In genomic region chr9:24777961-24778360, GRCm38 (mm10) we compare ENCODE assay signal across 10 mouse cellular contexts. TPM values are rescaled to one million over a fixed set of nuclear protein-coding genes. Genes with fewer than 3 reads are reported as not detected.
DNase-seq lines count a peak whose midpoint lies in the region; ATAC-seq and TF ChIP-seq lines count a peak whose summit lies in the region.
"Had no signal": no experiment of that assay in that cellular context is flagged by ENCODE, and none has a peak within 500 bp of the region (broad histone marks: within the 10 kb centered on the region; RNA-seq: fewer than 3 reads in every experiment).

No protein-coding gene starts in this region.

- no peak overlapping the region for H3K9ac ChIP-seq in limb, embryonic 11.5 days (ENCODE audit: low read length)

- peak overlapping the region; percentile 62 for H3K4me3 ChIP-seq in heart, embryonic 10.5 days
- no peak overlapping the region for H3K4me3 ChIP-seq in limb, embryonic 11.5 days (ENCODE audit: low read depth, low read length)
- no peak overlapping the region for H3K4me3 ChIP-seq in gastrocnemius, adult 2 months

- DNase-seq in heart, adult 11 months: peak; percentile 98
- DNase-seq in heart, adult 8-10 months (ENCODE audit: low spot score): no peak
- DNase-seq in MN1 (ENCODE audit: low spot score): peak; percentile 60
- peak; percentile 82 for DNase-seq in heart, embryonic 10.5 days (ENCODE audit: low spot score)
- DNase-seq in limb, embryonic 11.5 days (ENCODE audit: low spot score): peak; percentile 55
- DNase-seq in frontal cortex, postnatal 14 days (ENCODE audit: low spot score in 2 of 2): no peak
- no peak for DNase-seq in left cerebral cortex, adult 11 months (ENCODE audit: low spot score)
- DNase-seq in gastrocnemius, adult 2 months: no peak
- DNase-seq: cerebellum, adult 9-10 months had no signal

- H3K4me2 ChIP-seq in limb, embryonic 11.5 days (ENCODE audit: low read depth, severe bottlenecking): no peak overlapping the region

- H3K27ac ChIP-seq in heart, embryonic 10.5 days: peak overlapping the region; percentile 92
- H3K27ac ChIP-seq in limb, embryonic 11.5 days (replicated peaks; ENCODE audit: low read depth, low read length): no peak overlapping the region
- H3K27ac ChIP-seq in gastrocnemius, adult 2 months: no peak overlapping the region

- H3K27me3 ChIP-seq in heart, embryonic 10.5 days (ENCODE audit: insufficient read depth, poor library complexity, severe bottlenecking): peaks cover 38% of the 10 kb centered on the region
- peaks cover 92% of the 10 kb centered on the region for H3K27me3 ChIP-seq in limb, embryonic 11.5 days (ENCODE audit: control insufficient read depth, insufficient read depth, low read length)

- intact Hi-C loops in gastrocnemius, adult 2 months (cut with DNase I): no loop called here

- H3K36me3 ChIP-seq in heart, embryonic 10.5 days: no peaks in the 10 kb centered on the region
- no peaks in the 10 kb centered on the region for H3K36me3 ChIP-seq in limb, embryonic 11.5 days (ENCODE audit: control insufficient read depth, insufficient read depth, low read length)

- ATAC-seq in limb, embryonic 11.5 days (ENCODE audit: insufficient number of reproducible peaks, low FRiP score, low TSS enrichment, low read depth): no peak

- WGBS in heart, embryonic 10.5 days: under 1% methylated on average over 14 of the region's 14 CpGs
- WGBS in limb, embryonic 11.5 days: 1% methylated on average over 14 of the region's 14 CpGs

- peaks cover 61% of the 10 kb centered on the region for H3K4me1 ChIP-seq in heart, embryonic 10.5 days
- peaks cover 6% of the 10 kb centered on the region; the same call in 1 of the 2 replicates for H3K4me1 ChIP-seq in limb, embryonic 11.5 days (ENCODE audit: control insufficient read depth, insufficient read depth, low read length)

- no peak for TF ChIP-seq CTCF in gastrocnemius, adult 2 months (IDR thresholded peaks at IDR 0.05)

- H3K9me3 ChIP-seq in heart, embryonic 10.5 days: no peaks in the 10 kb centered on the region
- 0 out of 2 replicates have a peak, but pooled peaks cover 2% of the 10 kb centered on the region for H3K9me3 ChIP-seq in limb, embryonic 11.5 days (ENCODE audit: control insufficient read depth, low read length)

RNA-seq across cellular contexts. Expression of gene Tbx20, which starts 3.9 kb away (rescaled TPM):
- 10 to 100 TPM; 80.1 to 90.6 (median 87.4) TPM for total RNA-seq in heart, adult 8-10 months (2022)
- polyA plus RNA-seq in heart, embryonic 10.5 days (2016; fragmentation: Nextera tagmentation; extraction: Ambion mirVana): 46.8 and 69.7 TPM in 2 replicates
- 0.09 TPM in 1 of 2 replicates, not detected in the other for polyA plus RNA-seq in limb, embryonic 11.5 days (2014; fragmentation: Nextera tagmentation; extraction: Ambion mirVana)
- not detected for total RNA-seq in gastrocnemius, adult 2 months (2021)
- polyA plus RNA-seq: C2C12 had no signal

Comparison
In these comparisons a context has a peak if more than half of its experiments do, and no peak if none do; other contexts are left out.
1. DNase-seq: peak in heart, adult 11 months (single experiment), MN1 (single experiment), heart, embryonic 10.5 days (single experiment) and limb, embryonic 11.5 days (single experiment); none in heart, adult 8-10 months (single experiment), frontal cortex, postnatal 14 days (0 of 2), left cerebral cortex, adult 11 months (single experiment) and gastrocnemius, adult 2 months (single experiment).
2. RNA of gene Tbx20, which starts 3.9 kb away (total RNA-seq): 80.1 to 90.6 TPM in heart, adult 8-10 months; not detected in gastrocnemius, adult 2 months; every median in the first group is over 10 times any median in the second.